Mouse (Mus musculus): ENCODE measurements around the gene Hyou1.

The Hyou1 gene

GRCm38 (mm10) chr9:44379054-44379834 is at the start of gene Hyou1:
Gene Hyou1, plus strand, starts transcription at chr9:44379490.
- DNase-seq = peak; percentile 100

GRCm38 (mm10) chr9:44330736-44331135 is 48.6 kb upstream of the Hyou1 start:
- no peak for DNase-seq

- no peak for DNase-seq
Measured at GRCm38 (mm10) chr9:44332918-44333638, 46.2 kb upstream of the Hyou1 start.

DNA sequence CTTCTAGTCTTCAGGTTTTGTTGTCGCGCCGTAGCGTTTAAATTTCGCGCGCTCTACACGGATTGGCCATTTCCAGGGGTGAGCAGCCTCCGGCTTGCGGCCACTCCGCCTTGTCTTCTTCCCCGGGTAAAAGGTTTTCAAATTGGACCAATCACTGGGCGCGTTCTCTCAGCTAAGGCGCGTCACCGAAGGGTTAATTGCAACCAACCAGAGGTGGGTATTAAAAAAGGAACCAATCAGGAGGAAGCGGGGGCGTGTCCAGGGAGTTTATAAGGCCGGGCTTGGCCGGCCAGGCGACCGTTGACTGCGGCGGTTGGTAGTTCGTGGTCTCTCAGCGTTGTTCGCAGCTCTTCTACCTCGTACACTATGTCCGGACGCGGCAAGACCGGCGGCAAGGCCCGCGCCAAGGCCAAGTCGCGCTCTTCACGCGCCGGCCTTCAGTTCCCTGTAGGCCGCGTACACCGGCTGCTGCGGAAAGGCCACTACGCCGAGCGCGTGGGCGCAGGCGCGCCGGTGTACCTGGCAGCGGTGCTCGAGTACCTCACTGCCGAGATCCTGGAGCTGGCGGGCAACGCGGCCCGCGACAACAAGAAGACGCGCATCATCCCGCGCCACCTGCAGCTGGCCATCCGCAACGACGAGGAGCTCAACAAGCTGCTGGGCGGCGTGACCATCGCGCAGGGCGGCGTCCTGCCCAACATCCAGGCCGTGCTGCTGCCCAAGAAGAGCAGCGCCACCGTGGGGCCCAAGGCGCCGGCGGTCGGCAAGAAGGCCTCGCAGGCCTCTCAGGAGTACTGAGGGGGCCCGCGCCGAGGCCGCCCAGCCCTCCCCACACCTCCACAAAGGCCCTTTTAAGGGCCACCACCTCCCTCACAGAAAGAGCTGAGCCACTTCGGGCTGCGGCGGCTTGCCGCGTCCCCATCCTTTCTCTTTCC is 44.6 kb upstream of the Hyou1 start, which contains the start of gene H2afx:
Gene H2afx, plus strand, starts transcription at position 299 of the 935 bp plus-strand sequence.
- DNase-seq = peak; percentile 99

- DNase-seq = peak; percentile 79
Measured at GRCm38 (mm10) chr9:44335331-44336092, 43.8 kb upstream of the Hyou1 start.

DNA sequence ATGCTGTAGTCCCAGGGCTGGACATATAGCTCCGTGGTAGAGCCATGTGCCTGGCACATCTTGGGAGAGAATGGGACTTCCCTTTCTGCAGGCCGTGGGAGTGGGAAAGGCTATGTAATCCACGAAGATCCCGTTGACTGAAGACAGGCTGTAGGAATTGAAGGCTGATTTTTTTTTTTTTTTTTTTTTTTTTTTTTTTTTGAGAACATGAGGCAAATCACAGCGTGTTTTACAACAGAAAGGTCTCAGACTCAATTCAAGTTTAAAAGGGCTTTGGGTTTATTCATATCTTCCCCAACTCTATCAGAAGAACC is 43.2 kb upstream of the Hyou1 start:
- DNase-seq = peak; percentile 65

GRCm38 (mm10) chr9:44336513-44336912 is 42.8 kb upstream of the Hyou1 start:
- peak; percentile 50 for DNase-seq

- DNase-seq = no peak
Measured at GRCm38 (mm10) chr9:44336964-44337363, 42.3 kb upstream of the Hyou1 start.

GRCm38 (mm10) chr9:44337436-44338169 is 41.7 kb upstream of the Hyou1 start:
- no peak for DNase-seq

GRCm38 (mm10) chr9:44338574-44338973 is 40.7 kb upstream of the Hyou1 start:
- DNase-seq = no peak

- DNase-seq = no peak
Measured at GRCm38 (mm10) chr9:44341487-44341886, 37.8 kb upstream of the Hyou1 start.

DNA sequence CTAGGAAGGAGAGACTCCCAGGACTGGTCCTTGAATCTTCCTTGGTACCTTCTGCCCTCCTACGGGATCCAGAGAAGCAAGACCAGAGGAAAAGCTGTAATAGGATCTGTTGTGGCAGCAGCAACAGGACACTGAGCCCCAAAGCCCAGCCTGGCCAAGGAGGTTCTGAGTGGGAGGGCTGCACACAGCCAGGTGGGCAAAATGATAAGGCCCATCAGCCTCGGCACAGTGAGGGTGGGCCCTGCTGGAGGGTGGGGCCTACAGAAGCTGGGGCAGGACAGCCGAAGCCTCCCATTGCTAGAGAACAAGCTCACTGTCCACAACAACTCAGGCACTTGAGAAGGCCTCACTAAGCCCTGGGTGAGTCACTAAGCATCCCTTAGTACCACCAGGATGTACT is 37.1 kb upstream of the Hyou1 start:
- peak; percentile 96 for DNase-seq

- DNase-seq = no peak
Measured at GRCm38 (mm10) chr9:44342605-44343004, 36.7 kb upstream of the Hyou1 start.

DNA sequence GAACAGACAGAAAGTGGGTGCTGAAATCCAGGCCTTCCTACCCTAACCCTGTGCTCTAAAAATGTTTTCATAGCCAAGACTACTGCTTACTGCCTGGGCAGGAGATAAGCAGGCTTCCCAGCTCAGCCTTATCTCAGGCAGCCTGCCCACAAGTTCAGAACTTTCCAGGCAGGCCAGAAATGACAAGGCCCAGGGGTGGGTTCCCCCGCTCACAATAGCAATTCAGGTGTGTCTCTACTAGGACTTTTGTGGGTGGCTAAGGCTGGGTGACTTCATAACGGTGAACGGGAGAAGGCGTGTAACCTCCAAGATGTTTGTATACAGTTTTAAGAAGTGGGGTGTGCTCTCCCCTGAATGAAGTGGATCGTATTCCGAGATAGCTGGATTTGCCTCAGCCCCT is 36.0 kb upstream of the Hyou1 start:
- peak; percentile 91 for DNase-seq

- peak; percentile 94 for DNase-seq
Measured at GRCm38 (mm10) chr9:44343781-44344421, 35.4 kb upstream of the Hyou1 start, which contains the start of gene Hmbs. Gene Hmbs, minus strand, starts transcription at chr9:44344228.

GRCm38 (mm10) chr9:44345570-44346433 is 33.5 kb upstream of the Hyou1 start:
- no peak for DNase-seq

- no peak for DNase-seq
Measured at GRCm38 (mm10) chr9:44347166-44347565, 32.1 kb upstream of the Hyou1 start.

DNA sequence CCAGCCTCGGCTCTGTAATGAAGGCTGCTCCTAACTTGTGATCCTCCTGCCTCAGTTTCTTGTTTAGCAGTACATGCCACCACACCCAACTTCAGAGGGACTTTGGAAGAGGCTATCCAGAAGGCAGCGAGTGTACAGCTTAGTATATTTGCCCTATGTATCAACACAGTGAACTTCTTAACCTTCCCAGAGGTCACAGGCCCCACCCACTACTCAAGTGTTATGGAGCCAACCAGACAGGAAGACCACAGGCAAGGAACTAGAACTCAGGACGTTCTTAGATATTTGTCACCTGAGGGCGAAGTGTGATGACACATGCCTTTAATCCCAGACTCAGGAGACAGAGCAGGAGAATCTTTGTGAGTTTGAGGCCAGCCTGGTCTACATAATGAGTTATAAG is 31.7 kb upstream of the Hyou1 start:
- DNase-seq = no peak

DNA sequence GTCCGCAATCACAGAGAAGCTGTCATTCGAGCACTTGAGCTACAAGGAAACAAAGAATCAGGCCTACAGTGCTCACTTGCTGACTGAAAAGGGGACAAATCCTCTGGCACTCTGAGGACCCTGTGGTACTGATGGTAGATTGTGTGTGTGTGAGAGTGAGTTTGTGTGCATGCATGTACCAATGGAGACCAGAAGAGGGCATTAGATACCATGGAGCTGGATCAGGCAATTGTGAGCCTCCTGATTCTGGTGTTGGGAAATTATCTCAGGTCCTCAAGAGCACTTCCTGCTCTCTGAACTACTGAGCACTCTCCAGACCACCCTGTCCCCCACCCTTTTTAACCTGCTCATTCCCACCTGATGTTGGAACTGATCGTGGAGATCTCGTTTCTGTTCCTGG is 30.7 kb upstream of the Hyou1 start:
- no peak for DNase-seq

DNA sequence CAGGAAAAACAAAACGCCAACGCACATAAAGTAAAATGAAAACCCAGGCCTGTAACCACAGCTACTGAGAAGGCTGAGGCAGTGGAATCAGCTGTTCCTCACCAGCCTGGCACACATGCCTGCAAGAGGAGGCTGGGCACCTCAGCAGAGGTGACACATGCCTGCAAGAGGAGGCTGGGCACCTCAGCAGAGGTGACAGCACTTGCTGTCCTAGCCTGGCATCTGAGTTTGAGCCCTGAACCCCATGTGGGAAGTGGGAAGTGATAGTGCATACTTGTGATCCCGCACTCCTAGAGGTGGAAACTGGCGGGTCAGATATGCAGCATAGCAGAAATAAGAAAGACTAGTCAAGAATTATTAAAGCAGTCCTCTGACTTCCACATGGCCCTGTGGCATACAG is 27.9 kb upstream of the Hyou1 start:
- DNase-seq = no peak
